Mouse (Mus musculus) neural tube, embryonic 11.5 days (tissue): Measurements from ENCODE around the gene Clec3b. TPM values are rescaled to one million over a fixed set of nuclear protein-coding genes. Genes with fewer than 3 reads are reported as not detected.

ENCODE experiments used
- ATAC-seq: fragments of 200-750 bp; cut with Nextera tagmentation; 2 replicates; pipeline ENCODE4 v1.8.0; 2017; ENCODE audit warnings: moderate number of reproducible peaks, mild to moderate bottlenecking, moderate TSS enrichment, moderate library complexity; ENCODE audit not compliant: insufficient read depth, low FRiP score, low TSS enrichment
- DNase-seq: peaks from one replicate; pipeline ENCODE4 v3.0.0-alpha.2; 2015; ENCODE audit warnings: low spot score
- H3K27ac ChIP-seq: fragments of 300-500 bp; sonication (generic); 2 replicates; pipeline ENCODE4 v1.5.1; 2014; ENCODE audit warnings: low read depth, mild to moderate bottlenecking, low read length
- H3K27me3 ChIP-seq: fragments of 300-500 bp; sonication (generic); 2 replicates; pipeline ENCODE4 v1.6.1; 2014; ENCODE audit warnings: mild to moderate bottlenecking, low read length, mixed read lengths; ENCODE audit not compliant: control insufficient read depth, insufficient read depth
- H3K36me3 ChIP-seq: fragments of 300-500 bp; sonication (generic); 2 replicates; pipeline ENCODE4 v1.6.1; 2014; ENCODE audit warnings: mild to moderate bottlenecking, low read length, moderate library complexity, mixed read lengths; ENCODE audit not compliant: control insufficient read depth, insufficient read depth
- H3K4me1 ChIP-seq: fragments of 300-500 bp; sonication (generic); 2 replicates; pipeline ENCODE4 v1.6.1; 2014; ENCODE audit warnings: low read length, mixed read lengths; ENCODE audit not compliant: control insufficient read depth, insufficient read depth
- H3K4me2 ChIP-seq: fragments of 300-500 bp; sonication (generic); 2 replicates; pipeline ENCODE4 v1.6.1; 2014; ENCODE audit warnings: low read depth, mild to moderate bottlenecking, moderate library complexity
- H3K4me3 ChIP-seq: fragments of 300-500 bp; sonication (generic); 2 replicates; pipeline ENCODE4 v1.5.1; 2014; ENCODE audit warnings: low read depth, low read length
- H3K9ac ChIP-seq: fragments of 300-500 bp; sonication (generic); 2 replicates; pipeline ENCODE4 v1.6.1; 2014; ENCODE audit warnings: mild to moderate bottlenecking, low read length
- H3K9me3 ChIP-seq: fragments of 300-500 bp; sonication (generic); 2 replicates; pipeline ENCODE4 v1.6.1; 2016; ENCODE audit warnings: low read length; ENCODE audit not compliant: control insufficient read depth
- WGBS: fragments of 180-500 bp; shearing (Covaris S2); extraction: QIAGEN DNeasy Blood & Tissue Kit; methylation state at CpG from one replicate; pipeline ENCODE4 v1.1.7; 2014; 5-methylcytosine and 5-hydroxymethylcytosine counted together
- polyA plus RNA-seq: library from polyadenylated mRNA; unstranded; fragments of >200 nt; fragmentation: Nextera tagmentation; extraction: Ambion mirVana; gene quantifications from 2 replicates; pipeline ENCODE4 v1.2.1, GENCODE M21; 2014

Clec3b gene
- polyA plus RNA-seq, 1 experiment from 2014 or later = not detected

- Histone ChIP-seq H3K9ac (no peak overlapping the region), H3K27me3 (no peaks in the 10 kb centered on the region), H3K27ac (no peak overlapping the region), H3K36me3 (peaks cover 2% of the 10 kb centered on the region), H3K4me1 (no peaks in the 10 kb centered on the region), H3K9me3 (no peaks in the 10 kb centered on the region), H3K4me3 (no peak overlapping the region), H3K4me2 (no peak overlapping the region)
- WGBS = 85% methylated on average over 4 of the region's 4 CpGs
- DNase-seq (no peak), ATAC-seq (no peak)
Measured at GRCm38 (mm10) chr9:123139887-123140614, 10.7 kb upstream of the Clec3b start.

GRCm38 (mm10) chr9:123148430-123148829 lies 2.3 kb upstream of the Clec3b start:
- Histone ChIP-seq H3K4me1 (no peaks in the 10 kb centered on the region), H3K4me2 (no peak overlapping the region), H3K36me3 (no peaks in the 10 kb centered on the region), H3K27me3 (no peaks in the 10 kb centered on the region), H3K27ac (no peak overlapping the region), H3K9me3 (no peaks in the 10 kb centered on the region), H3K4me3 (no peak overlapping the region), H3K9ac (no peak overlapping the region)
- ATAC-seq (no peak), DNase-seq (no peak)
- WGBS = 80% methylated on average over 5 of the region's 5 CpGs

- Histone ChIP-seq H3K9ac (no peak overlapping the region), H3K27me3 (no peaks in the 10 kb centered on the region), H3K4me3 (no peak overlapping the region), H3K36me3 (no peaks in the 10 kb centered on the region), H3K4me1 (no peaks in the 10 kb centered on the region), H3K4me2 (no peak overlapping the region), H3K27ac (no peak overlapping the region), H3K9me3 (no peaks in the 10 kb centered on the region)
- ATAC-seq (no peak), DNase-seq (no peak)
- 67% methylated on average over 1 of the region's 1 CpGs for WGBS
Measured at GRCm38 (mm10) chr9:123151561-123151960, 815 bp downstream of the Clec3b start.

- H3K9me3 ChIP-seq = no peaks in the 10 kb centered on the region
- ATAC-seq = no peak
- WGBS = 88% methylated on average over 3 of the region's 3 CpGs
Measured at GRCm38 (mm10) chr9:123152026-123152425, 1.3 kb downstream of the Clec3b start.

GRCm38 (mm10) chr9:123153121-123153520 lies 2.4 kb downstream of the Clec3b start:
- Histone ChIP-seq H3K27ac (no peak overlapping the region), H3K9ac (no peak overlapping the region), H3K9me3 (no peaks in the 10 kb centered on the region), H3K27me3 (no peaks in the 10 kb centered on the region), H3K4me3 (no peak overlapping the region), H3K4me1 (no peaks in the 10 kb centered on the region), H3K4me2 (no peak overlapping the region), H3K36me3 (no peaks in the 10 kb centered on the region)
- 87% methylated on average over 2 of the region's 2 CpGs for WGBS
- DNase-seq (no peak), ATAC-seq (no peak)

More at GRCm38 (mm10) chr9:123152026-123152425, 1.3 kb downstream of the Clec3b start:
- no peaks in the 10 kb centered on the region for H3K27me3 ChIP-seq
- no peak for DNase-seq
- H3K4me2 ChIP-seq = no peak overlapping the region
- H3K36me3 ChIP-seq = no peaks in the 10 kb centered on the region
- no peak overlapping the region for H3K4me3 ChIP-seq
- H3K9ac ChIP-seq = no peak overlapping the region
- H3K4me1 ChIP-seq = no peaks in the 10 kb centered on the region
- no peak overlapping the region for H3K27ac ChIP-seq

- Histone ChIP-seq H3K9ac (no peak overlapping the region; the same call in 1 of the 2 replicates), H3K4me2 (peak overlapping the region; percentile 20), H3K4me3 (peak overlapping the region; percentile 6; the same call in 1 of the 2 replicates), H3K36me3 (no peaks in the 10 kb centered on the region), H3K9me3 (no peaks in the 10 kb centered on the region), H3K27ac (no peak overlapping the region), H3K27me3 (no peaks in the 10 kb centered on the region), H3K4me1 (no peaks in the 10 kb centered on the region)
- 35% methylated on average over 30 of the region's 30 CpGs for WGBS
- ATAC-seq = peak; percentile 48; the same call in 1 of the 2 replicates
- DNase-seq = peak; percentile 38
Measured at GRCm38 (mm10) chr9:123156910-123157361, 6.2 kb downstream of the Clec3b start.

- Histone ChIP-seq H3K27me3 (no peaks in the 10 kb centered on the region), H3K27ac (no peak overlapping the region), H3K4me3 (no peak overlapping the region), H3K4me2 (no peak overlapping the region), H3K9me3 (no peaks in the 10 kb centered on the region), H3K9ac (no peak overlapping the region), H3K4me1 (no peaks in the 10 kb centered on the region), H3K36me3 (no peaks in the 10 kb centered on the region)
- ATAC-seq = no peak
- no peak for DNase-seq
Measured at GRCm38 (mm10) chr9:123157699-123158098, 7.0 kb downstream of the Clec3b start.

GRCm38 (mm10) chr9:123158125-123158836 lies 7.5 kb downstream of the Clec3b start:
- DNase-seq = peak; percentile 23
- WGBS = 65% methylated on average over 8 of the region's 8 CpGs

GRCm38 (mm10) chr9:123159330-123159729 lies 8.6 kb downstream of the Clec3b start:
- 71% methylated on average over 7 of the region's 7 CpGs for WGBS

More at GRCm38 (mm10) chr9:123158125-123158836, 7.5 kb downstream of the Clec3b start:
- H3K36me3 ChIP-seq = no peaks in the 10 kb centered on the region
- no peaks in the 10 kb centered on the region for H3K9me3 ChIP-seq
- no peak for ATAC-seq
- no peak overlapping the region for H3K9ac ChIP-seq
- H3K4me2 ChIP-seq = no peak overlapping the region
- H3K4me1 ChIP-seq = no peaks in the 10 kb centered on the region
- no peak overlapping the region for H3K27ac ChIP-seq
- H3K4me3 ChIP-seq = no peak overlapping the region
- no peaks in the 10 kb centered on the region for H3K27me3 ChIP-seq

More at GRCm38 (mm10) chr9:123159330-123159729, 8.6 kb downstream of the Clec3b start:
- Histone ChIP-seq H3K4me1 (no peaks in the 10 kb centered on the region), H3K4me2 (no peak overlapping the region), H3K27me3 (no peaks in the 10 kb centered on the region), H3K9me3 (no peaks in the 10 kb centered on the region), H3K36me3 (no peaks in the 10 kb centered on the region), H3K9ac (no peak overlapping the region), H3K27ac (no peak overlapping the region), H3K4me3 (no peak overlapping the region)
- ATAC-seq = no peak
- peak; percentile 70 for DNase-seq
